Comparison of ENCODE assay signal across 10 mouse cellular contexts in the genomic region with DNA sequence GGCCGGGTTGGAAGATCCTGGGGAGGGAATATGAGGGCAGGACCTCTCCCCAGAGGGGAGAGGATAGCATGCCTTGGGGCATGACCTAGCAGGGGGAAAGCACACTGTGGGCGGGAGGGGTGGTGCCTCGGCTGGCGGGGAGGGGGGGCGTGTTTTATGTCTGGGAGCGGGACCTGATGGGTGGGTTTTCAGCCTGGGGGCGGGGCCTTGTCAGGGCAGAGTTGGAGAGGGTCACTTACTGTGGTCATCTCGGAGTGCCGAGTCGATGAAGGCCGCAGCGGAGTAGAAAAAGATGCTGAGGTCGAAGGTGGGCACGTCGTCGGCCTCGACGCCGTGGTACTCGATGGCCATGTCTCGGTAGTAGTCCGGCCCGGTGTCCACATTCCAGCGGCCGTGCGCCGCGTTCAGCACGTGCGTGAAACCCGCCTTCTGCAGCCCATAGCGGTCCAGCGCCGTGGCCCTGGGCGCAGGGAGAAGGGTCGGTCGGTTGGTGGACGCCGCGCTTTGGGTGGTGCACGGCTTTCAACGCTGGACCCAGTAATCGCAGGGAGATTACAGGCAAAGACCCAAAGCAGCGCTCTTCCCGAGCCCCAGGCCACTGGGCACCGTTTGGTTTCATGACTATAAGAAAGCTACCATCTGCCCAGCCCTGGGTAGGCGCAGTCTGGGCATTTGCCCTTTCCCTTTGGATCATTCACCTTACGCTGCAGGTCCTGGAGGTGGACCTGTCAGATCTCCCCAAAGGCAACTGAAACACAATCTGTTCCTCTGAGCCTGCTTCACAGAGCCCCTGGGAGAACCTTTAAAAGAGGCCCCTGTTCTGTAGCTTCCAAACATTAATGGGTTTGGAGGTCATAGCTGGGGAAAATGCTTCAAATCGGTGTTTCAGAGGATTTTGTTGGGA. TPM values are rescaled to one million over a fixed set of nuclear protein-coding genes. Genes with fewer than 3 reads are reported as not detected.
DNase-seq lines count a peak whose midpoint lies in the region; ATAC-seq and TF ChIP-seq lines count a peak whose summit lies in the region.
"Had no signal": no experiment of that assay in that cellular context is flagged by ENCODE, and none has a peak within 500 bp of the region (broad histone marks: within the 10 kb centered on the region; RNA-seq: fewer than 3 reads in every experiment).

No protein-coding gene starts in this region.

- H3K36me3 ChIP-seq in heart, embryonic 14.5 days (ENCODE audit: control insufficient read depth, insufficient read depth, low read length) = no peaks in the 10 kb centered on the region
- no peaks in the 10 kb centered on the region for H3K36me3 ChIP-seq in embryonic facial prominence, embryonic 12.5 days
- no peaks in the 10 kb centered on the region for H3K36me3 ChIP-seq in limb, embryonic 12.5 days
- H3K36me3 ChIP-seq in neural tube, embryonic 15.5 days = no peaks in the 10 kb centered on the region

- peaks cover 19 to 28% of the 10 kb centered on the region in 2 experiments for H3K4me1 ChIP-seq in heart, embryonic 14.5 days (ENCODE audit: control insufficient read depth in 2 of 2, insufficient read depth in 2 of 2, low read length in 2 of 2)
- peaks cover 27% of the 10 kb centered on the region for H3K4me1 ChIP-seq in embryonic facial prominence, embryonic 12.5 days
- peaks cover 56% of the 10 kb centered on the region for H3K4me1 ChIP-seq in limb, embryonic 12.5 days (replicated peaks)
- H3K4me1 ChIP-seq in neural tube, embryonic 15.5 days = peaks cover 11% of the 10 kb centered on the region
- 0 out of 2 replicates have a peak, but pooled peaks cover 3% of the 10 kb centered on the region for H3K4me1 ChIP-seq in cerebellum, adult 2 months (ENCODE audit: control insufficient read depth, insufficient read depth, low read length)

- H3K9me3 ChIP-seq in heart, embryonic 14.5 days (ENCODE audit: control insufficient read depth, low read length) = no peaks in the 10 kb centered on the region
- H3K9me3 ChIP-seq in embryonic facial prominence, embryonic 12.5 days = no peaks in the 10 kb centered on the region
- H3K9me3 ChIP-seq in limb, embryonic 12.5 days = no peaks in the 10 kb centered on the region
- H3K9me3 ChIP-seq in neural tube, embryonic 15.5 days (replicated peaks) = no peaks in the 10 kb centered on the region

- intact Hi-C loops in heart, postnatal 25 days (cut with DNase I) = no loop called here

- peaks cover 11% of the 10 kb centered on the region for H3K27me3 ChIP-seq in heart, embryonic 14.5 days (ENCODE audit: control insufficient read depth, insufficient read depth, low read length)
- no peaks in the 10 kb centered on the region; the same call in 1 of the 2 replicates for H3K27me3 ChIP-seq in embryonic facial prominence, embryonic 12.5 days
- no peaks in the 10 kb centered on the region for H3K27me3 ChIP-seq in limb, embryonic 12.5 days
- peaks cover 3% of the 10 kb centered on the region; the same call in 1 of the 2 replicates for H3K27me3 ChIP-seq in neural tube, embryonic 15.5 days (replicated peaks)
- no peaks in the 10 kb centered on the region; the same call in 1 of the 2 replicates for H3K27me3 ChIP-seq in cerebellum, adult 2 months (ENCODE audit: control insufficient read depth, insufficient read depth, low read length)
- H3K27me3 ChIP-seq: CH12.LX had no signal

- TF ChIP-seq POLR2A in cerebellum, adult 2 months (IDR thresholded peaks at IDR 0.05; ENCODE audit: borderline replicate concordance, insufficient read depth, low read length) = no peak

- H3K9ac ChIP-seq in heart, embryonic 14.5 days (ENCODE audit: low read length) = peak overlapping the region; percentile 59
- H3K9ac ChIP-seq in embryonic facial prominence, embryonic 12.5 days = peak overlapping the region; percentile 44
- H3K9ac ChIP-seq in limb, embryonic 12.5 days (replicated peaks) = peak overlapping the region; percentile 51
- H3K9ac ChIP-seq in neural tube, embryonic 15.5 days (replicated peaks) = peak overlapping the region; percentile 24; the same call in 1 of the 2 replicates

- H3K4me3 ChIP-seq in heart, embryonic 14.5 days (ENCODE audit: control insufficient read depth in 1 of 2, insufficient read depth in 1 of 2, low read depth in 1 of 2, low read length in 2 of 2) = peak overlapping the region; percentile 37 to 49
- peak overlapping the region; percentile 24 for H3K4me3 ChIP-seq in embryonic facial prominence, embryonic 12.5 days
- H3K4me3 ChIP-seq in limb, embryonic 12.5 days (replicated peaks) = peak overlapping the region; percentile 38
- peak overlapping the region; percentile 29 for H3K4me3 ChIP-seq in neural tube, embryonic 15.5 days (replicated peaks)
- no peak overlapping the region for H3K4me3 ChIP-seq in cerebellum, adult 2 months (replicated peaks; ENCODE audit: insufficient read depth, low read depth, low read length)
- H3K4me3 ChIP-seq: megakaryocyte, embryonic 14.5 days had no signal

- ATAC-seq in heart, embryonic 14.5 days (ENCODE audit: insufficient number of reproducible peaks, insufficient read depth, low FRiP score, low read depth) = no peak
- ATAC-seq in embryonic facial prominence, embryonic 12.5 days (ENCODE audit: insufficient number of reproducible peaks, insufficient read depth, low FRiP score, low TSS enrichment) = 0 out of 2 replicates have a peak, but pooled peaks have one; percentile 11
- no peak; the same call in 1 of the 2 replicates for ATAC-seq in limb, embryonic 12.5 days (ENCODE audit: insufficient number of reproducible peaks, insufficient read depth, low FRiP score, low TSS enrichment, low read depth)
- no peak for ATAC-seq in neural tube, embryonic 15.5 days (ENCODE audit: low FRiP score)

- TF ChIP-seq CTCF in cerebellum, adult 2 months (IDR thresholded peaks at IDR 0.05; ENCODE audit: borderline replicate concordance, insufficient read depth, low read depth, low read length) = no peak

- 9% methylated on average over 49 of the region's 49 CpGs for WGBS in heart, embryonic 14.5 days
- 12% methylated on average over 49 of the region's 49 CpGs for whole genome bisulfite sequencing in embryonic facial prominence, embryonic 12.5 days
- 10% methylated on average over 49 of the region's 49 CpGs for whole genome bisulfite sequencing in limb, embryonic 12.5 days
- WGBS in neural tube, embryonic 15.5 days = 12% methylated on average over 44 of the region's 49 CpGs
- WGBS in cerebellum, adult 2 months = 15% methylated on average over 49 of the region's 49 CpGs

- no peak for DNase-seq in heart, postnatal 25 days (ENCODE audit: low spot score)
- no peak for DNase-seq in adrenal gland, adult 2 months
- DNase-seq in cerebellum, adult 2 months = no peak
- DNase-seq in natural killer cell, adult 2 months (ENCODE audit: low spot score in 2 of 2) = no peak

- H3K4me2 ChIP-seq in heart, embryonic 14.5 days (ENCODE audit: low read length) = peak overlapping the region; percentile 72
- H3K4me2 ChIP-seq in embryonic facial prominence, embryonic 12.5 days (replicated peaks) = peak overlapping the region; percentile 53
- H3K4me2 ChIP-seq in limb, embryonic 12.5 days = peak overlapping the region; percentile 63
- H3K4me2 ChIP-seq in neural tube, embryonic 15.5 days = peak overlapping the region; percentile 55

- H3K27ac ChIP-seq in heart, embryonic 14.5 days (replicated peaks in 1 of 2; ENCODE audit: control insufficient read depth in 1 of 2, insufficient read depth in 1 of 2, low read depth in 2 of 2, low read length in 2 of 2) = no peak overlapping the region
- no peak overlapping the region for H3K27ac ChIP-seq in embryonic facial prominence, embryonic 12.5 days
- peak overlapping the region; percentile 67; the same call in 1 of the 2 replicates for H3K27ac ChIP-seq in limb, embryonic 12.5 days
- H3K27ac ChIP-seq in neural tube, embryonic 15.5 days (replicated peaks) = no peak overlapping the region
- H3K27ac ChIP-seq in cerebellum, adult 2 months (ENCODE audit: insufficient read depth, low read length) = no peak overlapping the region

RNA-seq across cellular contexts. Expression of gene Dupd1, which starts 27.7 kb away (rescaled TPM):
- 0.18 TPM in 2 replicates for polyA plus RNA-seq in heart, embryonic 14.5 days (2014; fragmentation: Nextera tagmentation; extraction: Ambion mirVana)
- not detected for total RNA-seq in heart, postnatal 25 days (2021)
- 0.39 and 0.47 TPM in 2 replicates for polyA plus RNA-seq in embryonic facial prominence, embryonic 12.5 days (2016; fragmentation: Nextera tagmentation; extraction: Ambion mirVana)
- 0.44 and 0.49 TPM in 2 replicates for polyA plus RNA-seq in limb, embryonic 12.5 days (2016; fragmentation: Nextera tagmentation; extraction: Ambion mirVana)
- 0.15 and 0.22 TPM in 2 replicates for polyA plus RNA-seq in neural tube, embryonic 15.5 days (2015; fragmentation: Nextera tagmentation; extraction: Ambion mirVana)
- under 1 TPM; 0.58 to 0.62 TPM for total RNA-seq in adrenal gland, adult 2 months (2021)
- polyA plus RNA-seq in adrenal gland, adult 2 months (2012; rRNA removed) = 0.40 and 0.49 TPM in 2 replicates
- not detected in 2 replicates for polyA plus RNA-seq in cerebellum, adult 2 months (2012; rRNA removed)
- total RNA-seq: CH12.LX had no signal
